Mouse (Mus musculus): Measurements from ENCODE around the gene Ralgps1.

- TF ChIP-seq CTCF (IDR thresholded peaks at IDR 0.05; ENCODE audit: low read depth) = no peak
- no peak for TF ChIP-seq EP300 (optimal IDR thresholded peaks at IDR 0.05)
Measured at GRCm38 (mm10) chr2:33335789-33336188, 35.5 kb downstream of the Ralgps1 start.
